Mouse (Mus musculus): ENCODE results near the gene Sult2b1. TPM values are rescaled to one million over a fixed set of nuclear protein-coding genes. Genes with fewer than 3 reads are reported as not detected.

The Sult2b1 gene
- 1.5 and 1.9 TPM in 2 replicates for polyA plus RNA-seq (2016; fragmentation: Nextera tagmentation; extraction: Ambion mirVana)

GRCm38 (mm10) chr7:45784524-45785372, at the start of gene Sult2b1:
TSS of gene Sult2b1 (minus strand) at chr7:45784669.
- no peaks in the 10 kb centered on the region for H3K9me3 ChIP-seq
- peak; percentile 75 for ATAC-seq (ENCODE audit: low FRiP score)
- H3K36me3 ChIP-seq (replicated peaks): peaks cover 26% of the 10 kb centered on the region
- peaks cover 32% of the 10 kb centered on the region for H3K4me1 ChIP-seq
- peak within 1 kb of the TSS; percentile 85 for H3K4me2 ChIP-seq
- WGBS: 22% methylated on average over 18 of the region's 20 CpGs
- H3K27ac ChIP-seq: peak within 1 kb of the TSS; percentile 93
- peak within 1 kb of the TSS; percentile 97 for H3K9ac ChIP-seq
- peaks cover 10% of the 10 kb centered on the region for H3K27me3 ChIP-seq
- H3K4me3 ChIP-seq (replicated peaks): peak within 1 kb of the TSS; percentile 98

- Histone ChIP-seq H3K4me1 (peaks cover 28% of the 10 kb centered on the region), H3K4me2 (peak overlapping the region; percentile 49), H3K9me3 (no peaks in the 10 kb centered on the region), H3K9ac (0 out of 2 replicates have a peak overlapping the region, but pooled peaks have one; percentile 17), H3K4me3 (replicated peaks) (peak overlapping the region; percentile 36), H3K36me3 (replicated peaks) (peaks cover 6% of the 10 kb centered on the region; the same call in 1 of the 2 replicates), H3K27ac (no peak overlapping the region), H3K27me3 (peaks cover 67% of the 10 kb centered on the region)
- ATAC-seq (ENCODE audit: low FRiP score): no peak
- WGBS: 3% methylated on average over 29 of the region's 31 CpGs
These were observed 49.5 kb upstream of the Sult2b1 start for GRCm38 (mm10) chr7:45833924-45834323.

- Histone ChIP-seq H3K27ac (no peak overlapping the region), H3K27me3 (peaks cover 67% of the 10 kb centered on the region), H3K36me3 (replicated peaks) (peaks cover 12% of the 10 kb centered on the region)
These were observed 48.8 kb upstream of the Sult2b1 start for GRCm38 (mm10) chr7:45833148-45833790.

GRCm38 (mm10) chr7:45832428-45832827, 48.0 kb upstream of the Sult2b1 start:
- 6% methylated on average over 29 of the region's 30 CpGs for WGBS
- ATAC-seq (ENCODE audit: low FRiP score): no peak
- peaks cover 28% of the 10 kb centered on the region for H3K4me1 ChIP-seq
- H3K9me3 ChIP-seq: no peaks in the 10 kb centered on the region
- H3K36me3 ChIP-seq (replicated peaks): peaks cover 21% of the 10 kb centered on the region
- H3K4me2 ChIP-seq: peak overlapping the region; percentile 49
- peaks cover 61% of the 10 kb centered on the region for H3K27me3 ChIP-seq
- H3K4me3 ChIP-seq (replicated peaks): peak overlapping the region; percentile 36
- no peak overlapping the region for H3K9ac ChIP-seq
- H3K27ac ChIP-seq: no peak overlapping the region

More at GRCm38 (mm10) chr7:45833148-45833790, 48.8 kb upstream of the Sult2b1 start:
- Histone ChIP-seq H3K4me2 (peak overlapping the region; percentile 49), H3K9me3 (no peaks in the 10 kb centered on the region), H3K4me1 (peaks cover 28% of the 10 kb centered on the region), H3K9ac (0 out of 2 replicates have a peak overlapping the region, but pooled peaks have one; percentile 17), H3K4me3 (replicated peaks) (peak overlapping the region; percentile 36)
- 2% methylated on average over 59 of the region's 86 CpGs for WGBS
- no peak for ATAC-seq (ENCODE audit: low FRiP score)

GRCm38 (mm10) chr7:45831128-45831525, 46.7 kb upstream of the Sult2b1 start:
- peak overlapping the region; percentile 52 for H3K9ac ChIP-seq

GRCm38 (mm10) chr7:45830427-45831127, 46.1 kb upstream of the Sult2b1 start, which contains the start of gene Grwd1:
TSS of gene Grwd1 (minus strand) at chr7:45830944.
- ATAC-seq (ENCODE audit: low FRiP score): peak; percentile 92
- peak within 1 kb of the TSS; percentile 52 for H3K9ac ChIP-seq
- peaks cover 47% of the 10 kb centered on the region for H3K27me3 ChIP-seq
- H3K4me1 ChIP-seq: peaks cover 28% of the 10 kb centered on the region
- no peaks in the 10 kb centered on the region for H3K9me3 ChIP-seq
- H3K36me3 ChIP-seq (replicated peaks): peaks cover 39% of the 10 kb centered on the region
- peak within 1 kb of the TSS; percentile 60 for H3K4me3 ChIP-seq (replicated peaks)
- 1% methylated on average over 35 of the region's 35 CpGs for WGBS
- H3K4me2 ChIP-seq: peak within 1 kb of the TSS; percentile 91
- H3K27ac ChIP-seq: peak within 1 kb of the TSS; percentile 73; the same call in 1 of the 2 replicates

More at GRCm38 (mm10) chr7:45831128-45831525, 46.7 kb upstream of the Sult2b1 start:
- H3K27me3 ChIP-seq: peaks cover 51% of the 10 kb centered on the region
- ATAC-seq (ENCODE audit: low FRiP score): peak; percentile 42
- 25% methylated on average over 5 of the region's 5 CpGs for WGBS
- H3K9me3 ChIP-seq: no peaks in the 10 kb centered on the region
- peak overlapping the region; percentile 60 for H3K4me3 ChIP-seq (replicated peaks)
- peak overlapping the region; percentile 73; the same call in 1 of the 2 replicates for H3K27ac ChIP-seq
- peak overlapping the region; percentile 91 for H3K4me2 ChIP-seq
- H3K4me1 ChIP-seq: peaks cover 28% of the 10 kb centered on the region
- peaks cover 34% of the 10 kb centered on the region for H3K36me3 ChIP-seq (replicated peaks)

- no peak overlapping the region for H3K9ac ChIP-seq
- H3K4me2 ChIP-seq: no peak overlapping the region
- WGBS: 94% methylated on average over 7 of the region's 7 CpGs
- no peaks in the 10 kb centered on the region for H3K9me3 ChIP-seq
- H3K27ac ChIP-seq: no peak overlapping the region
- ATAC-seq (ENCODE audit: low FRiP score): no peak
- peaks cover 14% of the 10 kb centered on the region for H3K4me1 ChIP-seq
- peaks cover 7% of the 10 kb centered on the region for H3K27me3 ChIP-seq
- H3K36me3 ChIP-seq (replicated peaks): peaks cover 67% of the 10 kb centered on the region
- H3K4me3 ChIP-seq (replicated peaks): no peak overlapping the region
These were observed 42.2 kb upstream of the Sult2b1 start for GRCm38 (mm10) chr7:45826631-45827030.

GRCm38 (mm10) chr7:45824598-45824997, 40.1 kb upstream of the Sult2b1 start, which contains the start of gene Kcnj14:
TSS of gene Kcnj14 (minus strand) at chr7:45824782.
- 74% methylated on average over 7 of the region's 7 CpGs for WGBS
- Histone ChIP-seq H3K27ac (no peak within 1 kb of the TSS), H3K9ac (no peak within 1 kb of the TSS), H3K4me2 (no peak within 1 kb of the TSS), H3K9me3 (no peaks in the 10 kb centered on the region), H3K27me3 (peaks cover 5% of the 10 kb centered on the region), H3K36me3 (replicated peaks) (peaks cover 67% of the 10 kb centered on the region), H3K4me1 (peaks cover 2% of the 10 kb centered on the region), H3K4me3 (replicated peaks) (no peak within 1 kb of the TSS)
- no peak for ATAC-seq (ENCODE audit: low FRiP score)

- ATAC-seq (ENCODE audit: low FRiP score): no peak
- Histone ChIP-seq H3K4me2 (no peak overlapping the region), H3K4me3 (replicated peaks) (no peak overlapping the region), H3K9ac (no peak overlapping the region), H3K27ac (no peak overlapping the region), H3K9me3 (no peaks in the 10 kb centered on the region), H3K27me3 (peaks cover 16% of the 10 kb centered on the region), H3K36me3 (replicated peaks) (peaks cover 31% of the 10 kb centered on the region), H3K4me1 (peaks cover 3% of the 10 kb centered on the region)
These were observed 36.4 kb upstream of the Sult2b1 start for GRCm38 (mm10) chr7:45820913-45821312.

- Histone ChIP-seq H3K36me3 (replicated peaks) (peaks cover 21% of the 10 kb centered on the region), H3K27me3 (peaks cover 16% of the 10 kb centered on the region), H3K4me2 (0 out of 2 replicates have a peak overlapping the region, but pooled peaks have one; percentile 8), H3K4me1 (peaks cover 13% of the 10 kb centered on the region), H3K4me3 (replicated peaks) (peak overlapping the region; percentile 2; the same call in 1 of the 2 replicates), H3K9ac (peak overlapping the region; percentile 25; the same call in 1 of the 2 replicates), H3K9me3 (no peaks in the 10 kb centered on the region), H3K27ac (no peak overlapping the region)
- WGBS: 8% methylated on average over 25 of the region's 25 CpGs
- ATAC-seq (ENCODE audit: low FRiP score): no peak
These were observed 35.4 kb upstream of the Sult2b1 start for GRCm38 (mm10) chr7:45819843-45820242.

- H3K4me1 ChIP-seq: peaks cover 30% of the 10 kb centered on the region
- H3K9ac ChIP-seq: 0 out of 2 replicates have a peak overlapping the region, but pooled peaks have one; percentile 8
- whole genome bisulfite sequencing: 20% methylated on average over 2 of the region's 2 CpGs
- H3K9me3 ChIP-seq: no peaks in the 10 kb centered on the region
- ATAC-seq (ENCODE audit: low FRiP score): no peak
- peak overlapping the region; percentile 70 for H3K27ac ChIP-seq
- no peak overlapping the region for H3K4me2 ChIP-seq
- no peak overlapping the region for H3K4me3 ChIP-seq (replicated peaks)
- peaks cover 19% of the 10 kb centered on the region for H3K36me3 ChIP-seq (replicated peaks)
- peaks cover 16% of the 10 kb centered on the region for H3K27me3 ChIP-seq
These were observed 31.5 kb upstream of the Sult2b1 start for GRCm38 (mm10) chr7:45815984-45816351.
